Mouse (Mus musculus): ENCODE measurements around the gene Chrna1. TPM values are rescaled to one million over a fixed set of nuclear protein-coding genes. Genes with fewer than 3 reads are reported as not detected.
A peak's percentile ranks its signal among the peaks of the same experiment; 100 is the strongest.

Chrna1 gene
- total and polyA plus RNA-seq, 2 experiments from 2014 or later: 0.05 TPM; not detected in 1

GRCm38 (mm10) chr2:73530487-73530886 is 49.7 kb downstream of the Chrna1 start:
- Histone ChIP-seq H3K4me3 (ENCODE audit: low read depth, low read length) (no peak overlapping the region), H3K27me3 (ENCODE audit: control insufficient read depth, insufficient read depth, low read length) (no peaks in the 10 kb centered on the region), H3K9ac (replicated peaks; ENCODE audit: low read depth, low read length) (no peak overlapping the region), H3K36me3 (replicated peaks; ENCODE audit: control insufficient read depth, insufficient read depth, low read length) (no peaks in the 10 kb centered on the region), H3K27ac (ENCODE audit: low read depth) (no peak overlapping the region), H3K4me1 (ENCODE audit: control insufficient read depth, insufficient read depth) (peaks cover 8% of the 10 kb centered on the region; the same call in 1 of the 2 replicates), H3K9me3 (replicated peaks; ENCODE audit: control insufficient read depth, low read length) (no peaks in the 10 kb centered on the region), H3K4me2 (ENCODE audit: low read depth, low read length) (no peak overlapping the region)
- no peak for ATAC-seq (ENCODE audit: insufficient read depth, low read depth)
- no peak for TF ChIP-seq EP300 (IDR thresholded peaks at IDR 0.05; ENCODE audit: low read depth)
- no peak for TF ChIP-seq CTCF (IDR thresholded peaks at IDR 0.05; ENCODE audit: low read depth)
- no peak for DNase-seq (ENCODE audit: low spot score)
- 73% methylated on average over 5 of the region's 5 CpGs for WGBS

GRCm38 (mm10) chr2:73529356-73530330 is 50.5 kb downstream of the Chrna1 start, which contains the start of gene Wipf1:
Gene Wipf1 (minus strand): TSS chr2:73529734.
- peaks cover 8% of the 10 kb centered on the region; the same call in 1 of the 2 replicates for H3K4me1 ChIP-seq (ENCODE audit: control insufficient read depth, insufficient read depth)
- H3K27me3 ChIP-seq (ENCODE audit: control insufficient read depth, insufficient read depth, low read length): no peaks in the 10 kb centered on the region
- H3K36me3 ChIP-seq (replicated peaks; ENCODE audit: control insufficient read depth, insufficient read depth, low read length): no peaks in the 10 kb centered on the region
- H3K27ac ChIP-seq (ENCODE audit: low read depth): peak within 1 kb of the TSS; percentile 87
- TF ChIP-seq EP300 (IDR thresholded peaks at IDR 0.05; ENCODE audit: low read depth): no peak
- TF ChIP-seq CTCF (IDR thresholded peaks at IDR 0.05; ENCODE audit: low read depth): no peak
- peak within 1 kb of the TSS; percentile 89 for H3K4me3 ChIP-seq (ENCODE audit: low read depth, low read length)
- DNase-seq (ENCODE audit: low spot score): peak; percentile 41
- peak within 1 kb of the TSS; percentile 81 for H3K9ac ChIP-seq (replicated peaks; ENCODE audit: low read depth, low read length)
- no peaks in the 10 kb centered on the region for H3K9me3 ChIP-seq (replicated peaks; ENCODE audit: control insufficient read depth, low read length)
- WGBS: 4% methylated on average over 63 of the region's 66 CpGs
- peak within 1 kb of the TSS; percentile 94 for H3K4me2 ChIP-seq (ENCODE audit: low read depth, low read length)
- ATAC-seq (ENCODE audit: insufficient read depth, low read depth): peak; percentile 75

- DNase-seq (ENCODE audit: low spot score) (no peak), ATAC-seq (ENCODE audit: insufficient read depth, low read depth) (peak; percentile 13; the same call in 1 of the 2 replicates)
- peaks cover 8% of the 10 kb centered on the region; the same call in 1 of the 2 replicates for H3K4me1 ChIP-seq (ENCODE audit: control insufficient read depth, insufficient read depth)
- H3K27ac ChIP-seq (ENCODE audit: low read depth): peak overlapping the region; percentile 87
- H3K4me3 ChIP-seq (ENCODE audit: low read depth, low read length): peak overlapping the region; percentile 89
- TF ChIP-seq EP300 (IDR thresholded peaks at IDR 0.05; ENCODE audit: low read depth): no peak
- TF ChIP-seq CTCF (IDR thresholded peaks at IDR 0.05; ENCODE audit: low read depth): no peak
- no peaks in the 10 kb centered on the region for H3K9me3 ChIP-seq (replicated peaks; ENCODE audit: control insufficient read depth, low read length)
- WGBS: 4% methylated on average over 52 of the region's 59 CpGs
- H3K4me2 ChIP-seq (ENCODE audit: low read depth, low read length): peak overlapping the region; percentile 94
- no peaks in the 10 kb centered on the region for H3K36me3 ChIP-seq (replicated peaks; ENCODE audit: control insufficient read depth, insufficient read depth, low read length)
- no peaks in the 10 kb centered on the region for H3K27me3 ChIP-seq (ENCODE audit: control insufficient read depth, insufficient read depth, low read length)
- peak overlapping the region; percentile 81 for H3K9ac ChIP-seq (replicated peaks; ENCODE audit: low read depth, low read length)
Observed at GRCm38 (mm10) chr2:73528516-73529355, 51.4 kb downstream of the Chrna1 start.

GRCm38 (mm10) chr2:73527956-73528355 is 52.2 kb downstream of the Chrna1 start:
- Histone ChIP-seq H3K9ac (replicated peaks; ENCODE audit: low read depth, low read length) (no peak overlapping the region), H3K4me2 (ENCODE audit: low read depth, low read length) (peak overlapping the region; percentile 94), H3K4me1 (ENCODE audit: control insufficient read depth, insufficient read depth) (peaks cover 13% of the 10 kb centered on the region), H3K27me3 (ENCODE audit: control insufficient read depth, insufficient read depth, low read length) (no peaks in the 10 kb centered on the region), H3K4me3 (ENCODE audit: low read depth, low read length) (peak overlapping the region; percentile 89), H3K36me3 (replicated peaks; ENCODE audit: control insufficient read depth, insufficient read depth, low read length) (no peaks in the 10 kb centered on the region), H3K27ac (ENCODE audit: low read depth) (no peak overlapping the region), H3K9me3 (replicated peaks; ENCODE audit: control insufficient read depth, low read length) (no peaks in the 10 kb centered on the region)
- DNase-seq (ENCODE audit: low spot score) (no peak), ATAC-seq (ENCODE audit: insufficient read depth, low read depth) (no peak)
- WGBS: 74% methylated on average over 11 of the region's 11 CpGs
- TF ChIP-seq EP300 (IDR thresholded peaks at IDR 0.05; ENCODE audit: low read depth) (no peak), CTCF (IDR thresholded peaks at IDR 0.05; ENCODE audit: low read depth) (no peak)

GRCm38 (mm10) chr2:73526691-73527090 is 53.4 kb downstream of the Chrna1 start:
- H3K4me2 ChIP-seq (ENCODE audit: low read depth, low read length): peak overlapping the region; percentile 17
- ATAC-seq (ENCODE audit: insufficient read depth, low read depth): no peak; the same call in 1 of the 2 replicates
- TF ChIP-seq CTCF (IDR thresholded peaks at IDR 0.05; ENCODE audit: low read depth): no peak
- TF ChIP-seq EP300 (IDR thresholded peaks at IDR 0.05; ENCODE audit: low read depth): no peak
- no peak overlapping the region for H3K4me3 ChIP-seq (ENCODE audit: low read depth, low read length)
- no peaks in the 10 kb centered on the region for H3K9me3 ChIP-seq (replicated peaks; ENCODE audit: control insufficient read depth, low read length)
- H3K27ac ChIP-seq (ENCODE audit: low read depth): peak overlapping the region; percentile 52
- no peaks in the 10 kb centered on the region for H3K27me3 ChIP-seq (ENCODE audit: control insufficient read depth, insufficient read depth, low read length)
- H3K9ac ChIP-seq (replicated peaks; ENCODE audit: low read depth, low read length): no peak overlapping the region
- peaks cover 15% of the 10 kb centered on the region for H3K4me1 ChIP-seq (ENCODE audit: control insufficient read depth, insufficient read depth)
- no peaks in the 10 kb centered on the region for H3K36me3 ChIP-seq (replicated peaks; ENCODE audit: control insufficient read depth, insufficient read depth, low read length)
- no peak for DNase-seq (ENCODE audit: low spot score)
- 62% methylated on average over 9 of the region's 9 CpGs for WGBS
